Mouse (Mus musculus) heart, adult 18-20 months (tissue): ENCODE measurements around the gene Trim65. TPM values are rescaled to one million over a fixed set of nuclear protein-coding genes. Genes with fewer than 3 reads are reported as not detected.

Experiments used
- total RNA-seq, 2 experiments: library from RNA; stranded (reverse); gene quantifications; 2 replicates each; pipeline ENCODE4 v1.2.3; 2021

Trim65 gene
- total RNA-seq, 2 experiments from 2014 or later = 9.6 to 10.5 TPM

Other genes with a start within 250 kb of the Trim65 start
- 1 to 10 TPM; 8.2 to 8.8 TPM for gene Smim5, start 231.2 kb downstream of the Trim65 start, total RNA-seq
- not detected for gene Smim6, start 219.1 kb downstream of the Trim65 start, total RNA-seq
- gene Sap30bp, start 197.8 kb downstream of the Trim65 start, total RNA-seq = 10 to 100 TPM; 19.0 to 19.9 TPM
- 1 to 10 TPM; 7.5 to 7.8 TPM for gene Recql5, start 197.7 kb downstream of the Trim65 start, total RNA-seq
- gene Itgb4, start 156.4 kb downstream of the Trim65 start, total RNA-seq = 1 to 10 TPM; 1.9 to 3.7 TPM
- 10 to 100 TPM; 14.1 to 15.0 TPM for gene Galk1, start 118.4 kb downstream of the Trim65 start, total RNA-seq
- gene H3f3b, start 103.2 kb downstream of the Trim65 start, total RNA-seq = 100 to 1,000 TPM in 1 of 2 experiments, 10 to 100 TPM in 1; 98.0 to 107 TPM
- 1 to 10 TPM; 5.2 to 7.8 TPM for gene Unk, start 100.8 kb downstream of the Trim65 start, total RNA-seq
- gene Unc13d, start 53.2 kb downstream of the Trim65 start, total RNA-seq = 1 to 10 TPM in 1 of 2 experiments, under 1 TPM in 1; 0.42 to 2.0 TPM
- gene Wbp2, start 44.1 kb downstream of the Trim65 start, total RNA-seq = 100 to 1,000 TPM in 1 of 2 experiments, 10 to 100 TPM in 1; 93.3 to 109 TPM
- gene Trim47, start 3.9 kb downstream of the Trim65 start, total RNA-seq = 10 to 100 TPM; 24.7 to 27.6 TPM
- 10 to 100 TPM; 56.8 to 66.1 TPM for gene Mrpl38, start 7.7 kb upstream of the Trim65 start, total RNA-seq
- gene Fbf1, start 37.0 kb upstream of the Trim65 start, total RNA-seq = 10 to 100 TPM; 13.5 to 18.1 TPM
- gene Ten1, start 67.7 kb upstream of the Trim65 start, total RNA-seq = 10 to 100 TPM; 14.1 to 17.4 TPM
- 100 to 1,000 TPM; 171 to 200 TPM for gene Acox1, start 67.9 kb upstream of the Trim65 start, total RNA-seq
- under 1 TPM; 0.15 to 0.46 TPM for gene Evpl, start 106.9 kb upstream of the Trim65 start, total RNA-seq
- 10 to 100 TPM; 59.0 to 67.2 TPM for gene Srp68, start 143.1 kb upstream of the Trim65 start, total RNA-seq
- not detected for gene Galr2, start 149.8 kb upstream of the Trim65 start, total RNA-seq
- gene Exoc7, start 176.1 kb upstream of the Trim65 start, total RNA-seq = 10 to 100 TPM; 50.2 to 55.4 TPM
- 1 to 10 TPM in 1 of 2 experiments, not detected in 1; 2.2 TPM for gene Foxj1, start 204.3 kb upstream of the Trim65 start, total RNA-seq